In genomic region chr8:124831531-124831930, GRCm38 (mm10) we compare ENCODE assay signal across 14 mouse cellular contexts. TPM values are rescaled to one million over a fixed set of nuclear protein-coding genes. Genes with fewer than 3 reads are reported as not detected.
"Had no signal": no experiment of that assay in that cellular context is flagged by ENCODE, and none has a peak within 500 bp of the region (broad histone marks: within the 10 kb centered on the region; RNA-seq: fewer than 3 reads in every experiment).

No protein-coding gene starts in this region.

- H3K27ac ChIP-seq: left cerebral cortex, adult 2 months; limb, embryonic 10.5 days; liver, embryonic 15.5 days; neural tube, embryonic 12.5 days had no signal

- H3K4me1 ChIP-seq: neural tube, embryonic 12.5 days had no signal

- H3K36me3 ChIP-seq: limb, embryonic 10.5 days; liver, embryonic 15.5 days had no signal

- H3K9ac ChIP-seq: liver, embryonic 15.5 days; neural tube, embryonic 12.5 days had no signal

- H3K9me3 ChIP-seq: limb, embryonic 10.5 days; liver, embryonic 15.5 days; neural tube, embryonic 12.5 days had no signal

- DNase-seq: kidney, postnatal 14 days; lung, adult 2 months; lung, postnatal 36 days; midbrain, embryonic 14.5 days; thymus, adult 2 months; thymus, postnatal 25 days had no signal

- H3K4me3 ChIP-seq: left cerebral cortex, adult 2 months; limb, embryonic 10.5 days; liver, embryonic 15.5 days; neural tube, embryonic 12.5 days had no signal

- H3K4me2 ChIP-seq: liver, embryonic 11.5 days; liver, embryonic 15.5 days; neural tube, embryonic 12.5 days had no signal

RNA-seq across cellular contexts. Expression of gene Trim67, which starts 38.6 kb away (rescaled TPM):
- total RNA-seq: megakaryocyte progenitor cell, adult 5-6 weeks; monocyte, adult 5-6 weeks; neutrophil, adult 5-6 weeks had no signal
- polyA plus RNA-seq: limb, embryonic 10.5 days had no signal
